Mouse (Mus musculus) urinary bladder, postnatal 14 days (tissue): ENCODE data around the gene Polr2f.

Experiments used
- DNase-seq: peaks from one replicate; pipeline ENCODE4 v3.0.0; 2021; ENCODE audit warnings: low spot score

The Polr2f gene

DNA sequence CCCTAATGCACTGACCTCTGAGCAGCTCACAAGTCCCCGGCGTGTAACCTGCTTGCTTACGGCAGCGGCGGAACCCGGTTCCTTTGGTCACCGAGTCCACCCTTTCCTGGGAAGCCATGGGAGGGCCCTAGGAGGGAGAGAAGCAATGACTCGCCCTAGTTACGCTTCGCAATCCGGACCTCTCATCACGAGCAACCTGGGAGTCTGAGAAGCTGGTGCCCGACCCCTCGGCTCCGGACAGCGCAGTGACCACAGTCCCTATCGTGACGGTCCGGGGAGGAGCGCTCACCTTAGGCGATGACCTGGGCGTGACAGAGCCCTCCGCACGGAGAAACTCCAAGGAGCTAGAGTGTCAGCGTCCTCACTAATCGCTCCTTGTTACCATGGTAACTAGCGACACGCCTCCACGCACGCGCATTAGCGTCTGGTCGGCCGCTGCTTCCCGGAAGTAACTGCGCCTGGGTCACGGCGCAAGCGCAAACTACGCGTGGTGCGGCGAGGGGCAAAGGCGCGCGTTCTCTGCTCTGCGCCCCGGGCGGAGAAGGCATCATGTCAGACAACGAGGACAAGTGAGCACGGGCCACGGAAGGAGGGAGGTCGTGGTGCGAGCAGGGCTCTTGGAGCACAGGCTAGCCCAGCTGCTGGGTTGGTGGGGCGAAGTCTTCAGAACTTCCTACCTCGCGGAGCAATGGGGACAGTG lies at the start of gene Polr2f, which contains the start of gene 1700088E04Rik:
Polr2f (plus strand) TSS at position 144 of the 700 bp plus-strand sequence.
1700088E04Rik (minus strand) TSS at position 388 of the 700 bp plus-strand sequence.
- peak; percentile 94 for DNase-seq

GRCm38 (mm10) chr15:79092284-79092683 lies 48.5 kb upstream of the Polr2f start:
- no peak for DNase-seq

DNA sequence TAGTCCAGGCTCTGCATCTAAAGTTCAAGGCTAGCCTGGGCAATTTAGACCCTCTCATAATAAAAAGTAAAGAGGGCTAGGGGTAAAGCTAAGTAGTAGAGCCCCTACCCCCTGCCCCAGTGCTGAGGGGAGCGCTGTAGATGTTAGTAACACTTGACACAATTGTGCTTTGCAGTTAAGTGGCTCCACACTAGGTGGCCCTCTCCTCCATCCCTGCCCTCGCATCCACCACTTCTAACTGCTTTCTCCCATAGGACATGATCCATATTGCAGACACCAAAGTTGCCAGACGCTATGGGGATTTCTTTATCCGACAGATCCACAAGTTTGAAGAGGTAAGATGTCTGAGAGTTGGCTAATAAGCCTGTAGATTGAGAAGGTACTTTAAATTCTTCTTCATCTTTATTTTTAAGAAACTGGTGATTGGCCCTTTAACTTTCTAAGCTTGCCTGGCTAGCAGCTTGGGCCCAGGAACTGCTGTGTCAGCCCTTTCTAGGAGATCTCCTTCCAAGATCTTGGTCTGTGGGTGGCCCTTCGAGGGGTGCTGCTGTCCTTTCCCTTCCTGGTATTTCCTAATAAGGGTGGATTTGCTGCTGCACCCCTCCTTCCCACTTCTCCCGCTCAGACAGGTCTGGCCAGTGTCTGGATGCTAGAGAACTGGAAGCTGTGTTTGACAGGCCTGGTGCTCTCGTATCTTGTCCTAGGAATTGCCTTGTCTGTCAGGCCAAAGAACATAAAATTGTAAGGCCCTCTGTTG lies 47.5 kb upstream of the Polr2f start:
- DNase-seq: peak; percentile 61

DNA sequence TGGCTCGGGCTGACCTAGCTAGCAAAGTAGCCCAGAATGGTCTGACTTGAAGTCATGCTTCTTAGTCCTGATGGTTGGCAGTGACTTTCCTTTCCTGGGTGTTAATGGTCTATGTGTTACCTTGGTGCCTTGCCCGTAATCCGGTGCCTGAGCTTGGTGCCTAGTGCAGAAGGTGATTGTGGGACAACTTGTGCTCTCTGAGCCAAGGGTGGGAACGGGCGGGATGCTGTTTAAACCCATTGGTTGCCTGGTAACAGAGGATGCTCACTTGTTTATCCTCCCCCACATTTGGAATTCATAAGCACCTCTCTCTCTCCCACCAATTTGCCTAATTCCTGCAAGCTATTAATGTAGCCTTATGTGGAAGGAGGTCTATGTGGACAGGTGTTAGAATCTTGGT lies 45.3 kb upstream of the Polr2f start:
- DNase-seq: no peak

- DNase-seq: peak; percentile 46
Observed at GRCm38 (mm10) chr15:79096556-79096955, 44.3 kb upstream of the Polr2f start.

DNA sequence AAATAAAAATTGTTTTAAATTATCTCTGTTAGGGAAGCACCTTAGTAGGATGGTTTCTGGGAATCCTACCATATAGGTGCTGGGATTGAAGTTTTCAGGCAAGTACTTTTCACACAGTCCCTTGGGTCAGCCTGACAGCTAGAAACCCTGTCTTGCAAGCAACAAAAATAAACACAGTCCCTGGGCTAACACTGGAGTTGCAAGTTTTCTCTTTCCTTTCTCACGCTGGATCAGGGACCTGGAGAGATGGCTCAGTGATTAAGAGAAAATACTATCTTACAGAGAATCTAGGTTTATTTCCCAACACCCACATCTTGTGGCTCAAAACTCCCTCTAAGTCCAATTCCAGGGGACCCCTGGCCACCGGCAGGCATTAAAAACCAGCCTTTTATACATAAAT lies 43.7 kb upstream of the Polr2f start:
- DNase-seq: peak; percentile 35

- peak; percentile 85 for DNase-seq
Observed at GRCm38 (mm10) chr15:79097611-79098025, 43.2 kb upstream of the Polr2f start.

- no peak for DNase-seq
Observed at GRCm38 (mm10) chr15:79098220-79098619, 42.6 kb upstream of the Polr2f start.

- peak; percentile 29 for DNase-seq
Observed at GRCm38 (mm10) chr15:79098868-79099267, 41.9 kb upstream of the Polr2f start.

DNA sequence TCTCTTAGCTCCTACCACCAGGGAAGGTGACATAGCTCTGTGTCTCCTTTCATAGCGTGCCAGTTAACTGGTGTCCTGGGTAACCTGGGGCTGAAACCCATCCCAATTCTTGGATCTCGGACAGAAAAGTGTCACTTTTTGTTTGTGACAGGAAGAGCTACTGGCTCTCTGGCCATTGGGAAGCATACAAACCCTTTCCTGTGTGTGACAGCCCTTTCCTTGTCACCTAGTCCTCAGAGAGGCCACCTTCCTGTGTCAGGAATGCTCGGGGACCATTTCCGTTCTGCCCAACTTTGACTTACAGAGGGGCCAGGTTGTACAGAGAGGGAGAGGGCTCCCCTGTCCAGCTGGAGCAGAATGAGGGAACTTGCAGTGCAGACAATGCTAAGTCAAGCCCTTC lies 41.4 kb upstream of the Polr2f start:
- no peak for DNase-seq

DNA sequence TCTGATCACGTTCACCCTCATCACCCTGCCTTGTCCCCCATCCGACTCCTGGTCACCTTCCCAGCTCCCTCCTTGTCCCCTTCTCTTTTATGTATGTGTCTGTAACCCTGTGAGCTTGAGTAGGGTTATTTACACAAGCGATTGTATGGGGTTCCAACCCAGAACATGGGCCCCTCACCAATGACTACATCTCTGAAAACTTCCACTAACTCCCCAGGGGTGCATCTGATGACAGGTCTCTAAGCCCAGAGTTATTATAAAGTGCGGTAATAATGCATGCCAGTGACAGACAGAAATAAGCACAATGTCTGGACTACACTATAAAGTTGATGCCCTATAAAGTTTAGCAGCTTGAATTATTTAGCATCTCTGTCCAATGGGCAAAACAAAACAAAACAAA lies 40.4 kb upstream of the Polr2f start:
- no peak for DNase-seq

- no peak for DNase-seq
Observed at GRCm38 (mm10) chr15:79101531-79101930, 39.3 kb upstream of the Polr2f start.

DNA sequence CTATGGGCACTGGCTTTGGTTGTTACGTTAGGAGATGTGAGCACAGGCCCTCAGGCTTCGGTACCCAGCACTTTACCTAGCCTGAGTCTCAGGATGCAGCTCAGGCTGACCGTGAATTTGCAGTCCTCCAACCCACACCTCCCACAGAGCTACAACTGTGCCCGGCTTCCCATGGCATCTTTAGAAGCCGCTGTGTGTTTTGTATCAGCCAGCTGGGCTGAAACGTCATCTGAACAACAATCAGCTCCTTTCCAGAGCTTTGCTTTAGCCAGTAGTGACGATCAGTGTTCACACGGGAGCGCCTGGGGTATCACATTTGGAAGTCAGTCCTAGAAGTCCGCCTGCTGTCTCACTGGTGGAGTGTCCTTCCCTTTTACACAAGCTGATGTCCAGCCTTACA lies 37.5 kb upstream of the Polr2f start:
- no peak for DNase-seq

DNA sequence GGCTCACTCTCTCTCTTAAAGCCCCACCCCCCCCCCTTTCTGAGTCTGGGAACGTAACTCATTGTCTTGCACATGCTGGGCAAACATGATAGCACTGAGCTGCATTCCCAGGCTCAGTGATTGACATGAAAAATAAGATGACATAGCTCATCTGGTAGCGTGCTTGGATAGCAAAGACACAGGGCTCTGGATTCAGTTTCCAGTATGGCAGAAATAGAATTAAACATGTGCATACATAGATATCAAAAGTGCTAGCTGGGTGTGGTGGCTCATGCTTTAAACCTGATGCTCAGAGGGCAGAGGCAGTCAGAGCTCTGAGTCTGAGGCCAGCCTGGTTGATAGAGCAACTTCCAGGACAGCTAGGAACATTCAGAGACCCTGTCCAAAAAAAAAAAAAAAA lies 35.0 kb upstream of the Polr2f start:
- no peak for DNase-seq

DNA sequence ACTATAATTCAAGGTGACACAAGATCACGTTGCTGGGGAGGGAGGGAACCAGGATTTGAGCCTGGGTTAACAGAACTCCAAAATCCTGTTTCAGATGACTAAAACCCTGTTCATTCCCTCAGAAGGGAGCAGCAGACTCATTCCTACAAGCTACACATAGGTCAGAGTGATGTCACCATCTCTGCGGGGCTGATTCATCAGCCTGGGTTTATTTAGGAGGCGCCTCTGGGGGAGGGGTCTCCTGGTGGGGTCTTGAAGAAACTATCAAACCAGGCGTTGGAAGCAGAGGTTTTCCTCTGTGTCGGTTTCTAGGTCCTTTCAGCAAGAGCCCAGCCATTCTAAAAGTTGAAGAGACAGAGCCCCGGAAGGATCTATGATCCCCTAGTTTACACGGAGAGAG lies 32.8 kb upstream of the Polr2f start:
- no peak for DNase-seq

GRCm38 (mm10) chr15:79108421-79109320 lies 32.1 kb upstream of the Polr2f start, which contains the start of gene Micall1:
Micall1 (plus strand) TSS chr15:79108898.
- DNase-seq: peak; percentile 88

- DNase-seq: no peak
Observed at GRCm38 (mm10) chr15:79109321-79109934, 31.4 kb upstream of the Polr2f start.

GRCm38 (mm10) chr15:79110031-79110430 lies 30.8 kb upstream of the Polr2f start:
- no peak for DNase-seq

DNA sequence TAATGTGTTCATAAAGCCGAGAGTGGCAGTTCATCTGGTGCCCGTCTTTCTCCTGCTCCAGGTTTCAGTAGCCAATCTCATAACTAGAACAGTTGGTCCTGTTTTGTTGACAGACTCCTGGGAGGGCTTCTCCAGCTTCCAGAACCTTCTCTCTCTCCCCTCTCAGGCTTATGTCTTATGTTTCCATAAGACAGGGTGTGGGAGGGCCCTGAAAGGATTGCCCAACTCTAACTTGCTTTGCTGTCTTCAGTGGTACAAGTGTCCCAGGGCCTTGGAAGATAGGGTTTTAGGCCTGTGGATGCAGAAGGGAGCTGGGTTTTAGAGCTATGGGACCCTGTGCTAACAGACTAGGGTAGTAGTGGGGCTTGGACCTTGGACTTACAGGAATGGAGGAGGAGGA lies 30.3 kb upstream of the Polr2f start:
- no peak for DNase-seq

- DNase-seq: no peak
Observed at GRCm38 (mm10) chr15:79111774-79112173, 29.0 kb upstream of the Polr2f start.

DNA sequence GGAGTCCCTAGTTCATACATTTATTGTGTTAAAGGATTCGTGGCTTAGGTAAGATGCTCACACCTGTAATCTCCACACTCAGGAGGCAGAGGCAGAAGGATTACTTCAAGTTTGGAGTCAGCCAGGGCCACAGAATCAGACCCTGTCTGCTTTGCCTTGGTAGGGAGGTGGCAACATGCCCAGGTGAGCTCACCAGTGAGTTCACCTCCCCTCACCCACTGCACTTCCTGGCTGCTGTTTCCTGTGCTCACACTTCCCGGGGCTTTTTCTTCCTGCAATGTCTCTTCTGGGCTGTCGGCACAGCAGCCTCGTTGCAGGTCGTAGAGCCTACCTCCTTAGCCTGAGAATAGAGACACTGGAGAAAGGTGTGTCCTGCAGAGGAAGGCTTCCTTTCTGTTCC lies 25.5 kb upstream of the Polr2f start:
- DNase-seq: no peak

DNA sequence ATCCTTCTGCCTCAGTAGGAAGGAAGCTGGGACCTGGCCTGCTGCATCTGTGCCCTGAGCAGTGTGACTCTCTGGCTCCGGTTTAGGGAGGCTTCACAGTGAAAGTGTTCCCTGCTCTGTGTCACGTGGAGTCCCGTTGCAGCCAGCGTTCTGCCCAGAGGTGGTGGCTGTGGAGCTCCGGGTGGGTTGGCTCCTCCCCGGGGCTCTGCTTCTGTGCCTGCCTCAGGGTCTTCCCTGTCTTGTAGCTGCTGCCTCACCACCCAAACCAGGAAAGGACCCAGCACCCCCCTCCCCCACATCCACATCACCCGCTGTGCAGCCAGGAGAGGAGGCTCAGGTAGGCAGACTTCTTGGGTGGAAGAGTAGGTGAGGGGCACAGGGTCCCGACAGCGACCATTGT lies 21.3 kb upstream of the Polr2f start:
- no peak for DNase-seq
